Mouse (Mus musculus) monocyte, adult 5-6 weeks (primary cell): Measurements from ENCODE around the gene Uchl3. TPM values are rescaled to one million over a fixed set of nuclear protein-coding genes. Genes with fewer than 3 reads are reported as not detected.
A peak's percentile ranks its signal among the peaks of the same experiment; 100 is the strongest.

ENCODE experiments used
- ATAC-seq: fragments of 153-309, 156-312 bp; replicated peaks from 2 replicates; pipeline ENCODE4 v1.8.0; 2017; ENCODE audit warnings: mild to moderate bottlenecking; ENCODE audit not compliant: low TSS enrichment, insufficient number of reproducible peaks, severe bottlenecking, poor library complexity, low FRiP score
- total RNA-seq: library from RNA; stranded (forward); fragments of 200-1000, 200-491, 200-594 nt; gene quantifications from 3 replicates; pipeline ENCODE4 v1.2.3, GENCODE M21; 2017

Gene Uchl3
- 31.0 to 34.9 TPM (median 33.1 TPM) in 3 replicates for total RNA-seq

GRCm38 (mm10) chr14:101653581-101654525, at the start of gene Uchl3:
Uchl3 (plus strand) TSS chr14:101653967.
- peak; percentile 97 for ATAC-seq

GRCm38 (mm10) chr14:101605843-101606242, 47.9 kb upstream of the Uchl3 start:
- no peak for ATAC-seq

- ATAC-seq, result no peak; the same call in 1 of the 2 replicates
Measured at GRCm38 (mm10) chr14:101607631-101608518, 45.9 kb upstream of the Uchl3 start.

- ATAC-seq, result peak; percentile 58
Measured at GRCm38 (mm10) chr14:101608519-101609368, 45.0 kb upstream of the Uchl3 start, which contains the start of gene Tbc1d4. Tbc1d4 (minus strand) TSS chr14:101609191.

GRCm38 (mm10) chr14:101610701-101611100, 43.1 kb upstream of the Uchl3 start:
- ATAC-seq, result no peak

- no peak for ATAC-seq
Measured at GRCm38 (mm10) chr14:101613206-101613605, 40.6 kb upstream of the Uchl3 start.

- ATAC-seq, result no peak
Measured at GRCm38 (mm10) chr14:101616178-101616577, 37.6 kb upstream of the Uchl3 start.

- no peak for ATAC-seq
Measured at GRCm38 (mm10) chr14:101617680-101618079, 36.1 kb upstream of the Uchl3 start.

- no peak for ATAC-seq
Measured at GRCm38 (mm10) chr14:101630548-101630947, 23.2 kb upstream of the Uchl3 start.

- no peak for ATAC-seq
Measured at GRCm38 (mm10) chr14:101635765-101636164, 18.0 kb upstream of the Uchl3 start.

GRCm38 (mm10) chr14:101637381-101637780, 16.4 kb upstream of the Uchl3 start:
- no peak for ATAC-seq

GRCm38 (mm10) chr14:101640153-101640843, 13.5 kb upstream of the Uchl3 start, which contains the start of gene Commd6:
Commd6 (minus strand) TSS chr14:101640686.
- ATAC-seq, result peak; percentile 94

GRCm38 (mm10) chr14:101644948-101645347, 8.8 kb upstream of the Uchl3 start:
- no peak for ATAC-seq

GRCm38 (mm10) chr14:101650551-101650950, 3.2 kb upstream of the Uchl3 start:
- ATAC-seq, result no peak

GRCm38 (mm10) chr14:101652571-101652970, 1.2 kb upstream of the Uchl3 start:
- no peak for ATAC-seq

GRCm38 (mm10) chr14:101654526-101654909, 751 bp downstream of the Uchl3 start:
- ATAC-seq, result peak; percentile 7; the same call in 1 of the 2 replicates

- ATAC-seq, result no peak
Measured at GRCm38 (mm10) chr14:101656307-101656706, 2.5 kb downstream of the Uchl3 start.
